In the genomic region with DNA sequence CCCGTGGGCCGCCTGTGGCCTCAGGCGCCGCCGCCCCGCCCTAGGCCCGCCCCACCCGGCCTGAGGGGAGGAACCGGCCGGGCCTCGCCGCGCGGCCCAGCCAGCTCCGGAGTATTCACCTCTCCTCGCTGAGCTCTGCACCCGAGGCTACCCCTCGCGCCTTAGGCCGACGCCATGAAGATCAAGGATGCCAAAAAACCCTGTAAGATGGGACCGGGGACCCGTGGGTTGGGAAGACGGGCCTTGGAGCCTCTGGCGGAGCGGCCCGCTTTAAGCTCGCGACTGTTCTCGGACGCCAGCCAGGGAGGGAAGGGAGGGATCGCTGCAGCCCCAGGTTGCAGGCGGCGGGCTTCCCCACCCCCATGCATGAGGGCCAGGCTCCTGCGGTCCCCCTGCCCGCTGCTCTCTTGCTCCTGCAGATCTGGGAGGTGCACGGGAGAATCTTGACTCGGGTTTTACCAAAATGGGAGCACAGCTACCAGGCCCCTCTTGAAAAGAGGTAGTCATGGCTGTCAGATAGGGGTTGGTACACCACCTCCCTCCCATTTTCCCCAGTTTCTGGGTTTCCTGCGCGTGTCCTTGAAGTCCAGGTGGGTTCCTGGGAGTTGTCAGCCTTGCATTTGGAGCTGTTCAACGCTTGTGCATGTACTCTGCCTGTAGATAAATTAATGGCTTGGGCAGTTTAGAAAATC, we compare ENCODE assay signal across 8 mouse cellular contexts. TPM values are rescaled to one million over a fixed set of nuclear protein-coding genes. Genes with fewer than 3 reads are reported as not detected.
DNase-seq lines count a peak whose midpoint lies in the region; ATAC-seq and TF ChIP-seq lines count a peak whose summit lies in the region.

No protein-coding gene starts in this region.

- peak overlapping the region; percentile 82 for H3K4me2 ChIP-seq in heart, embryonic 14.5 days (ENCODE audit: low read length)
- peak overlapping the region; percentile 84 for H3K4me2 ChIP-seq in lung, embryonic 16.5 days (ENCODE audit: low read depth, low read length)

- H3K27me3 ChIP-seq in forebrain, embryonic 10.5 days (ENCODE audit: poor library complexity, severe bottlenecking), result 0 out of 2 replicates have a peak, but pooled peaks cover 4% of the 10 kb centered on the region
- H3K27me3 ChIP-seq in heart, embryonic 14.5 days (ENCODE audit: control insufficient read depth, insufficient read depth, low read length), result no peaks in the 10 kb centered on the region
- no peaks in the 10 kb centered on the region for H3K27me3 ChIP-seq in lung, embryonic 16.5 days (ENCODE audit: control insufficient read depth, insufficient read depth, low read depth, low read length)

- H3K27ac ChIP-seq in forebrain, embryonic 10.5 days, result peak overlapping the region; percentile 99
- H3K27ac ChIP-seq in heart, embryonic 14.5 days (replicated peaks in 1 of 2; ENCODE audit: control insufficient read depth in 1 of 2, insufficient read depth in 1 of 2, low read depth in 2 of 2, low read length in 2 of 2), result peak overlapping the region; percentile 84 to 98
- H3K27ac ChIP-seq in lung, embryonic 16.5 days (ENCODE audit: low read length), result peak overlapping the region; percentile 93

- peak overlapping the region; percentile 88 for H3K9ac ChIP-seq in heart, embryonic 14.5 days (ENCODE audit: low read length)
- H3K9ac ChIP-seq in lung, embryonic 16.5 days (ENCODE audit: low read length), result peak overlapping the region; percentile 96

- under 1% methylated on average over 35 of the region's 41 CpGs for WGBS in forebrain, embryonic 10.5 days
- under 1% methylated on average over 29 of the region's 41 CpGs for WGBS in heart, embryonic 14.5 days
- 0% methylated on average over 39 of the region's 41 CpGs for WGBS in lung, embryonic 16.5 days

- peaks cover 21% of the 10 kb centered on the region for H3K4me1 ChIP-seq in forebrain, embryonic 10.5 days
- peaks cover 0 to 8% of the 10 kb centered on the region in 2 experiments; a peak in 3 of 4 replicates for H3K4me1 ChIP-seq in heart, embryonic 14.5 days (ENCODE audit: control insufficient read depth in 2 of 2, insufficient read depth in 2 of 2, low read length in 2 of 2)
- H3K4me1 ChIP-seq in lung, embryonic 16.5 days (replicated peaks; ENCODE audit: control insufficient read depth, insufficient read depth, low read length), result peaks cover 11% of the 10 kb centered on the region

- H3K4me3 ChIP-seq in forebrain, embryonic 10.5 days, result peak overlapping the region; percentile 96
- H3K4me3 ChIP-seq in heart, embryonic 14.5 days (ENCODE audit: control insufficient read depth in 1 of 2, insufficient read depth in 1 of 2, low read depth in 1 of 2, low read length in 2 of 2), result peak overlapping the region; percentile 75 to 100
- H3K4me3 ChIP-seq in lung, embryonic 16.5 days (ENCODE audit: low read length), result peak overlapping the region; percentile 91

- ATAC-seq in heart, embryonic 14.5 days (ENCODE audit: insufficient number of reproducible peaks, insufficient read depth, low FRiP score, low read depth), result peak; percentile 89
- ATAC-seq in lung, embryonic 16.5 days (ENCODE audit: low read depth), result peak; percentile 92

- no peak for TF ChIP-seq CTCF in brain, embryonic 14.5 days (IDR thresholded peaks at IDR 0.05; ENCODE audit: borderline replicate concordance, extremely low read depth, insufficient read depth, insufficient read length)

- peak; percentile 92 for DNase-seq in adrenal gland, adult 2 months
- DNase-seq in adrenal gland, adult 18-20 months (ENCODE audit: low spot score in 2 of 2), result no peak
- DNase-seq in brain, embryonic 14.5 days (ENCODE audit: low read depth), result peak; percentile 85
- DNase-seq in forebrain, embryonic 10.5 days (ENCODE audit: extremely low spot score, low spot score), result no peak
- DNase-seq in layer of hippocampus, adult 18-20 months (ENCODE audit: low spot score in 2 of 2), result peak; percentile 60 to 71
- DNase-seq in right cerebral cortex, postnatal 10 days (ENCODE audit: low spot score in 2 of 2), result peak; percentile 80 to 81

- no peak for TF ChIP-seq POLR2A in brain, embryonic 14.5 days (IDR thresholded peaks at IDR 0.05; ENCODE audit: borderline replicate concordance, extremely low read depth, insufficient read depth, insufficient read length, poor library complexity, severe bottlenecking)

- H3K36me3 ChIP-seq in forebrain, embryonic 10.5 days (replicated peaks), result peaks cover 20% of the 10 kb centered on the region
- H3K36me3 ChIP-seq in heart, embryonic 14.5 days (ENCODE audit: control insufficient read depth, insufficient read depth, low read length), result no peaks in the 10 kb centered on the region
- H3K36me3 ChIP-seq in lung, embryonic 16.5 days (ENCODE audit: control insufficient read depth, insufficient read depth, low read length), result no peaks in the 10 kb centered on the region

- H3K9me3 ChIP-seq in forebrain, embryonic 10.5 days, result no peaks in the 10 kb centered on the region
- no peaks in the 10 kb centered on the region for H3K9me3 ChIP-seq in heart, embryonic 14.5 days (ENCODE audit: control insufficient read depth, low read length)
- H3K9me3 ChIP-seq in lung, embryonic 16.5 days (ENCODE audit: control insufficient read depth, low read length), result no peaks in the 10 kb centered on the region

RNA-seq across cellular contexts. Expression of a gene that starts 0.6 kb away (rescaled TPM):
- total RNA-seq in adrenal gland, adult 2 months (2021), result 10 to 100 TPM; 70.8 to 70.9 TPM
- polyA plus RNA-seq in adrenal gland, adult 2 months (2012; rRNA removed), result 4.5 and 4.8 TPM in 2 replicates
- total RNA-seq in adrenal gland, adult 18-20 months (2021), result 10 to 100 TPM; 70.0 to 83.8 TPM
- polyA plus RNA-seq in brain, embryonic 14.5 days (2012; rRNA removed), result 36.4 and 41.0 TPM in 2 replicates
- polyA plus RNA-seq in forebrain, embryonic 10.5 days (2016; fragmentation: Nextera tagmentation; extraction: Ambion mirVana), result 12.0 and 13.4 TPM in 2 replicates
- polyA plus RNA-seq in heart, embryonic 14.5 days (2014; fragmentation: Nextera tagmentation; extraction: Ambion mirVana), result 14.3 and 14.7 TPM in 2 replicates
- 10 to 100 TPM; 37.2 to 37.9 TPM for total RNA-seq in layer of hippocampus, adult 18-20 months (2021)
- polyA plus RNA-seq in lung, embryonic 16.5 days (2015; fragmentation: Nextera tagmentation; extraction: Ambion mirVana), result 11.8 and 13.2 TPM in 2 replicates

RNA-seq across cellular contexts. Expression of a gene that starts 28.8 kb away (rescaled TPM):
- not detected for total RNA-seq in adrenal gland, adult 2 months (2021)
- 0.66 and 0.68 TPM in 2 replicates for polyA plus RNA-seq in adrenal gland, adult 2 months (2012; rRNA removed)
- total RNA-seq in adrenal gland, adult 18-20 months (2021), result under 1 TPM; 0.32 to 0.46 TPM
- 82.5 and 83.9 TPM in 2 replicates for polyA plus RNA-seq in brain, embryonic 14.5 days (2012; rRNA removed)
- 0.12 and 0.14 TPM in 2 replicates for polyA plus RNA-seq in forebrain, embryonic 10.5 days (2016; fragmentation: Nextera tagmentation; extraction: Ambion mirVana)
- 0.14 TPM in 1 of 2 replicates, not detected in the other for polyA plus RNA-seq in heart, embryonic 14.5 days (2014; fragmentation: Nextera tagmentation; extraction: Ambion mirVana)
- total RNA-seq in layer of hippocampus, adult 18-20 months (2021), result 10 to 100 TPM; 44.5 to 46.2 TPM
- not detected in 2 replicates for polyA plus RNA-seq in lung, embryonic 16.5 days (2015; fragmentation: Nextera tagmentation; extraction: Ambion mirVana)

Comparison
In these comparisons a context has a peak if more than half of its experiments do, and no peak if none do; other contexts are left out.
1. DNase-seq: peak in adrenal gland, adult 2 months (single experiment), brain, embryonic 14.5 days (single experiment), layer of hippocampus, adult 18-20 months (2 of 2) and right cerebral cortex, postnatal 10 days (2 of 2); none in adrenal gland, adult 18-20 months (0 of 2) and forebrain, embryonic 10.5 days (single experiment).
2. RNA of a gene that starts 28.8 kb away (polyA plus RNA-seq): 82.5 to 83.9 TPM in brain, embryonic 14.5 days; 0.66 to 0.68 TPM in adrenal gland, adult 2 months, 0.14 TPM in heart, embryonic 14.5 days, 0.12 to 0.14 TPM in forebrain, embryonic 10.5 days and not detected in lung, embryonic 16.5 days; every median in the first group is over 10 times any median in the second.
3. Peak in every context shown above with its lines, with median percentiles within 50 percentile points of each other: H3K27ac ChIP-seq and H3K4me3 ChIP-seq.